Mouse (Mus musculus) testis, adult 2 months (tissue): ENCODE measurements around the gene Pld5.

Source experiments
- CTCF ChIP-seq: fragments of 200-500 bp; IDR thresholded peaks from 2 replicates; pipeline ENCODE4 v1.5.1; 2012; ENCODE audit warnings: low read depth, mild to moderate bottlenecking, inconsistent platforms, low read length, moderate library complexity; ENCODE audit not compliant: control insufficient read depth, insufficient read depth, insufficient replicate concordance
- POLR2A ChIP-seq: fragments of 200-500 bp; IDR thresholded peaks from 2 replicates; pipeline ENCODE4 v1.6.1; 2012; ENCODE audit warnings: low read depth, mild to moderate bottlenecking, inconsistent platforms, low read length, moderate library complexity; ENCODE audit not compliant: control insufficient read depth

- TF ChIP-seq CTCF = no peak
- TF ChIP-seq POLR2A = no peak
These were observed 239.1 kb downstream of the Pld5 start for GRCm38 (mm10) chr1:176036028-176036427.
